Mouse (Mus musculus): ENCODE results near the gene Knstrn. TPM values are rescaled to one million over a fixed set of nuclear protein-coding genes. Genes with fewer than 3 reads are reported as not detected.
A peak's percentile ranks its signal among the peaks of the same experiment; 100 is the strongest.

Knstrn gene
- polyA plus RNA-seq, 1 experiment = 126 TPM

DNA sequence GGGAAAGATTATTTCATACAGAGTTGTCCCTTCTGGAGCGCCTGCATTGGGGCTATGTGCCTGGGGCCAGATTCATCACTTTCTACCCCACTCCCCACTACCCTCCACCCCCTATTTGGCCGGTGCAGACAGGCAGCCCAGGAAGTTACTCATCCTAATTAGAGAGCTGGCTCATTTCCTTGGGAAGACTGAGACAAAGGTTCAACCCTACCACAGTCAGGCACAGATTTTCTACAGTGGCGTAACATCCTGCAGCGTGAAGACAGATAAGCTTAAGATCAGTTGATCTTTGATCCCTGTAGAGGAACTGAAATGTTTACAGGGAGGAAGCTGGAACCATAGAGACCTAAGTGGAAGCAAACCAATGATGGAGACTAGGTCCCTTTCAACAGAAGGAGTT, 31.5 kb upstream of the Knstrn start:
- Histone ChIP-seq H3K27ac (ENCODE audit: control insufficient read depth, insufficient read depth, low read depth, low read length) (no peak overlapping the region), H3K4me1 (ENCODE audit: control insufficient read depth, insufficient read depth, low read length) (peaks cover 12% of the 10 kb centered on the region)
- TF ChIP-seq POLR2A (IDR thresholded peaks at IDR 0.05; ENCODE audit: control insufficient read depth, low read depth, low read length) (no peak), CTCF (IDR thresholded peaks at IDR 0.05; ENCODE audit: control insufficient read depth, insufficient read depth, insufficient replicate concordance, low read depth, low read length) (no peak)

DNA sequence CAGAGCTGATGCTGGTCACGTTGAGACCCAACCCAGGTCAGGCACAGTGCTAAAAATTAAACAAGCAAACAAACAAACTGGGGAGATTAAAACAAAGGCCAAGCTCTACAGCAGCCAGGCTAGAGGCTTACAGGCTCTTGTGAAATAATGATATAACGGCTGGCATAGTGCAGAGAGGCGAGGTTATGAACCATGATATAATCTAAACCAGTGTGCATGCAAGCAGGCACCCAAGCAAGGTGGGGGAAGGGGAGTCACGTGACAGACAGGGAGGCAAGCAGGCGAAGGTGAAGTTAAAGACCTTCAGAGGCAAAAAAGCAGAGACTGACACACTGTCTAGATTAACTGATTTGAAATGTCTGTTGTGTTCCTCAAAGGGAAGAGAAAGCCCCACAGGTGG, 30.7 kb upstream of the Knstrn start:
- TF ChIP-seq CTCF (IDR thresholded peaks at IDR 0.05; ENCODE audit: control insufficient read depth, insufficient read depth, insufficient replicate concordance, low read depth, low read length) (no peak), POLR2A (IDR thresholded peaks at IDR 0.05; ENCODE audit: control insufficient read depth, low read depth, low read length) (no peak)
- Histone ChIP-seq H3K27me3 (ENCODE audit: control insufficient read depth, insufficient read depth, low read length) (no peaks in the 10 kb centered on the region), H3K4me3 (ENCODE audit: control insufficient read depth, low read depth, low read length) (no peak overlapping the region), H3K27ac (ENCODE audit: control insufficient read depth, insufficient read depth, low read depth, low read length) (no peak overlapping the region), H3K36me3 (ENCODE audit: control insufficient read depth, insufficient read depth, low read length) (no peaks in the 10 kb centered on the region), H3K4me1 (ENCODE audit: control insufficient read depth, insufficient read depth, low read length) (peaks cover 12% of the 10 kb centered on the region)

More for the DNA sequence above, 31.5 kb upstream of the Knstrn start:
- H3K4me3 ChIP-seq (ENCODE audit: control insufficient read depth, low read depth, low read length) = no peak overlapping the region
- no peaks in the 10 kb centered on the region for H3K36me3 ChIP-seq (ENCODE audit: control insufficient read depth, insufficient read depth, low read length)
- H3K27me3 ChIP-seq (ENCODE audit: control insufficient read depth, insufficient read depth, low read length) = no peaks in the 10 kb centered on the region

DNA sequence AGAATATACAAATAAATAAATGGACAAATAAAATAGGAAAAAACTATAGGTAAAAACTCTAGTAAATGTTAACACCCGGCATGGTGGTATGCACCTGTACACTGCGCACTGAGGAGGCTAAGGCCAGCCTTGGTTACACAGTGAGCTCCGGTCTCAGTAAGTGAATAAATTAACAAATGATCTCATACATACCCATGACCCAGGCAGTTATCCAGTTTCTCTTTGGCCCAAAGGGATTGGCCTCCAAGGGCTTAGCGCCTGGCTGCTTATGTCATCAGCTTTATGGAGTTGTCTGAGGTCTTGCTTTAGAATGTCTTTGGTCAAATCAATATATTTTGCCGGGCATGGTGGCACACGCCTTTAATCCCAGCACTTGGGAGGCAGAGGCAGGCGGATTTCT, 30.1 kb upstream of the Knstrn start:
- H3K4me1 ChIP-seq (ENCODE audit: control insufficient read depth, insufficient read depth, low read length) = peaks cover 12% of the 10 kb centered on the region
- no peak overlapping the region for H3K4me3 ChIP-seq (ENCODE audit: control insufficient read depth, low read depth, low read length)
- TF ChIP-seq CTCF (IDR thresholded peaks at IDR 0.05; ENCODE audit: control insufficient read depth, insufficient read depth, insufficient replicate concordance, low read depth, low read length) = no peak
- TF ChIP-seq POLR2A (IDR thresholded peaks at IDR 0.05; ENCODE audit: control insufficient read depth, low read depth, low read length) = no peak
- no peaks in the 10 kb centered on the region for H3K27me3 ChIP-seq (ENCODE audit: control insufficient read depth, insufficient read depth, low read length)
- H3K27ac ChIP-seq (ENCODE audit: control insufficient read depth, insufficient read depth, low read depth, low read length) = no peak overlapping the region
- H3K36me3 ChIP-seq (ENCODE audit: control insufficient read depth, insufficient read depth, low read length) = no peaks in the 10 kb centered on the region

DNA sequence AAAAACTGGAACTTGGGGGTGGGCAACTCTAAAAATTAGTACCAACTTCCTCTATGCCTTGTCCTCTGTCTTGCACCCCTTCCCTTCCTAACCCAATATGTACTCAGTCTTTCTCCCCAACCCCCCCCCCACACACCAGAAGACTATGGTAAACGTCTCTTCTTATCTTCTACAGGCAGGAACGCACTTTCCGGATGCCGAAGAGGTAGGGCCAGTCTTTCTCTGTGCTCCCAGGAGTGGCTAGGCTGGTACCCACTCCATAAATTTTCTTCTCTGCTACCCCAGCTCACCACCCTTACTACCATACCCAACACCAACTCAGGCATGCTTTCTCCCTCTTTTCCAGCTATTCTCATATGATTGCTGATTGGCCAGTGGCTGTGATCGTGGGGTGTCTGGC, 27.3 kb upstream of the Knstrn start:
- no peak for TF ChIP-seq CTCF (IDR thresholded peaks at IDR 0.05; ENCODE audit: control insufficient read depth, insufficient read depth, insufficient replicate concordance, low read depth, low read length)
- TF ChIP-seq POLR2A (IDR thresholded peaks at IDR 0.05; ENCODE audit: control insufficient read depth, low read depth, low read length) = no peak
- H3K4me3 ChIP-seq (ENCODE audit: control insufficient read depth, low read depth, low read length) = no peak overlapping the region
- no peak overlapping the region for H3K27ac ChIP-seq (ENCODE audit: control insufficient read depth, insufficient read depth, low read depth, low read length)
- peaks cover 12% of the 10 kb centered on the region for H3K4me1 ChIP-seq (ENCODE audit: control insufficient read depth, insufficient read depth, low read length)
- no peaks in the 10 kb centered on the region for H3K36me3 ChIP-seq (ENCODE audit: control insufficient read depth, insufficient read depth, low read length)
- H3K27me3 ChIP-seq (ENCODE audit: control insufficient read depth, insufficient read depth, low read length) = no peaks in the 10 kb centered on the region

DNA sequence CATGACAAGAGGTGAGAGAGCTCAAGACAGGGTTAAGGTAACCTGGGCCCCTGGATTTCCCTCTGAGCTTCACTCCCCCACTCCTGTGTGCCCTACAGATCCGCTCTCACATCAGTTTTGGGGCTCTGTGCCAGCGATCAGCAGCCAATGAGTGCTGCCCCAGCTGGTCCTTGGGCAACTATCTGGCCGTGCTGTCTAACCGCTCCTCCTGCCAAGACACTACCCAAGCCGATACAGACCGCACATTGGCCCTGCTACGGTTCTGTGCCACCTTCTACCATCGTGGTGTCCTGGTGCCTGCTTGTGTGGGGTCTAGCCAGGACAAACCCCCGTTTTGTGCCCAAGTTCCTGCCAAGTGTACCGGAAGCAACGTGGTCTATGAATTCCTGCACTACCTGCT, 24.3 kb upstream of the Knstrn start:
- H3K4me1 ChIP-seq (ENCODE audit: control insufficient read depth, insufficient read depth, low read length) = peaks cover 12% of the 10 kb centered on the region
- H3K36me3 ChIP-seq (ENCODE audit: control insufficient read depth, insufficient read depth, low read length) = no peaks in the 10 kb centered on the region
- H3K27me3 ChIP-seq (ENCODE audit: control insufficient read depth, insufficient read depth, low read length) = no peaks in the 10 kb centered on the region
- H3K27ac ChIP-seq (ENCODE audit: control insufficient read depth, insufficient read depth, low read depth, low read length) = no peak overlapping the region
- H3K4me3 ChIP-seq (ENCODE audit: control insufficient read depth, low read depth, low read length) = no peak overlapping the region
- TF ChIP-seq CTCF (IDR thresholded peaks at IDR 0.05; ENCODE audit: control insufficient read depth, insufficient read depth, insufficient replicate concordance, low read depth, low read length) (no peak), POLR2A (IDR thresholded peaks at IDR 0.05; ENCODE audit: control insufficient read depth, low read depth, low read length) (no peak)

DNA sequence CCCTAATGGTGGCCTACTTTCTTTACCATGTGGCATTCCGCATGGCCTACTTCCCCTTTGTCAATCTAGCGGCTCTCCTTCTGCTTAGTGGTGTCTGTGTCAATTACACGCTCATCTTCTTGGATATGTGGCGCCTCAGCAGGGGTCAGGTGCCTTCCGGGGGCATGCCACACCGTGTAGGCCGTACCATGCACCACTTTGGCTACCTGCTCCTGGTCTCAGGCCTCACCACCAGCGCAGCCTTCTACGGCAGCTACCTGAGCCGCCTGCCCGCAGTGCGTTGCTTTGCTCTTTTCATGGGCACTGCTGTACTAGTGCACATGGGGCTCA, 23.6 kb upstream of the Knstrn start:
- no peak for TF ChIP-seq CTCF (IDR thresholded peaks at IDR 0.05; ENCODE audit: control insufficient read depth, insufficient read depth, insufficient replicate concordance, low read depth, low read length)
- TF ChIP-seq POLR2A (IDR thresholded peaks at IDR 0.05; ENCODE audit: control insufficient read depth, low read depth, low read length) = no peak
- Histone ChIP-seq H3K27ac (ENCODE audit: control insufficient read depth, insufficient read depth, low read depth, low read length) (no peak overlapping the region), H3K4me3 (ENCODE audit: control insufficient read depth, low read depth, low read length) (peak overlapping the region; percentile 10), H3K27me3 (ENCODE audit: control insufficient read depth, insufficient read depth, low read length) (no peaks in the 10 kb centered on the region), H3K4me1 (ENCODE audit: control insufficient read depth, insufficient read depth, low read length) (peaks cover 12% of the 10 kb centered on the region), H3K36me3 (ENCODE audit: control insufficient read depth, insufficient read depth, low read length) (no peaks in the 10 kb centered on the region)

DNA sequence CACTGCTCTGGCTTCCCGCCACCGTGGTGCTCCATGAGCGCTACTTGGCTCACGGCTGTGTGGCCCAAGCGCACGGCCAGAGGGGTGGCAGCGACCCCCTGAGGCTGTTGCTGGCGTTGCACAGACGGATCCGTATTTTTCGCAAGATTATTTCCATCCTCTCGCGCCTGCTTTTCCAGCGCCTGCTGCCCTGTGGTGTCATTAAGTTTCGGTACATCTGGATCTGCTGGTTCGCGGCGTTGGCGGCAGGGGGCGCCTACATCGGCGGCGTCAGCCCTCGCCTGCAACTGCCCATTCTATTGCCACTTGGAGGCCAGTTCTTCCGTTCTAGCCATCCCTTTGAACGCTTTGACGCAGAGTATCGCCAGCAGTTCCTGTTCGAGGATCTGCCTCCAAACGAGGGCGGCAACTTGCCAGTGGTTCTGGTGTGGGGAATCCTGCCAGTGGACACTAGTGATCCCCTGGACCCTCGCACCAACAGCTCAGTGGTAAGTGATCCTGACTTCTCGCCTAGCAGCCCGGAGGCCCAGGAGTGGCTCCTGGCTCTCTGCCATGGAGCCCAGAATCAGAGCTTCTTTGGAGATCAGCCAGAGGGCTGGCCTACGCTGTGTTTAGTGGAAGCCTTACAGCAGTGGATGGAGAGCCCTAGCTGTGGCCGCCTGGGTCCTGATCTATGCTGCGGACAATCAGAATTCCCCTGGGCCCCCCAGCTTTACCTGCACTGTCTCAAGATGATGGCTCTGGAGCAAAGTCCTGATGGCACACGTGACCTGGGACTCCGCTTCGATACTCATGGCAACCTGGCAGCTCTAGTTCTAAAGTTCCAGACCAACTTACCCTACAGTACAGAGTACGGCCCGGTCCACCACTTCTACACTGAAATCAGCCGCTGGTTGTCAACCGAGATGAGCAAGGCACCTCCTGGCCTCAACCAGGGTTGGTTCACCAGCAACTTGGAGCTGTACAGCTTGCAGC, 23.0 kb upstream of the Knstrn start:
- Histone ChIP-seq H3K27me3 (ENCODE audit: control insufficient read depth, insufficient read depth, low read length) (no peaks in the 10 kb centered on the region), H3K27ac (ENCODE audit: control insufficient read depth, insufficient read depth, low read depth, low read length) (no peak overlapping the region), H3K4me1 (ENCODE audit: control insufficient read depth, insufficient read depth, low read length) (peaks cover 12% of the 10 kb centered on the region), H3K4me3 (ENCODE audit: control insufficient read depth, low read depth, low read length) (peak overlapping the region; percentile 10), H3K36me3 (ENCODE audit: control insufficient read depth, insufficient read depth, low read length) (no peaks in the 10 kb centered on the region)
- no peak for TF ChIP-seq POLR2A (IDR thresholded peaks at IDR 0.05; ENCODE audit: control insufficient read depth, low read depth, low read length)
- peak; percentile 62; the same call in 1 of the 2 replicates for TF ChIP-seq CTCF (IDR thresholded peaks at IDR 0.05; ENCODE audit: control insufficient read depth, insufficient read depth, insufficient replicate concordance, low read depth, low read length)
